Mouse (Mus musculus): ENCODE results near the gene Gm47189. TPM values are rescaled to one million over a fixed set of nuclear protein-coding genes. Genes with fewer than 3 reads are reported as not detected.

Gene Gm47189
- not detected for polyA plus RNA-seq (2017; shearing (Covaris generic))

DNA sequence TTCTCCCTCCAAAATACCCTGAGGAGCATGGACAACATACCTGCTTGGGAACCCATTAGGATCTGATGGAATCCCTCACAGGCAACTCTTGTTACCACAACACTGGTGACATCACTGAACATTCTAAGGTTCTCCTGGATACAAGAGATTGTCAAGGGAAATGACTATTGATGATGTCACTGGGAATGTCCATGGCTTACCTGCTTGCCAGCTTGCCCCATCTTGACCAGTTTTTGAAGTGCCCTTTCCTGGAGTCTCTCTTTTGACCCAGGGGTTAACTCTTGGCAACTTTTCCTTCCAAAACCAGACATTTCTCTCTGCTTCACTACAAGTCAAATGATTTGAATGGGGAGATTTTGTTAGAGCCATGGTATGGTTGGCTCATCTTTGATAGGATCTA is at the start of gene Gm47189:
TSS of gene Gm47189 (minus strand) at position 101 of the 400 bp plus-strand sequence.

DNA sequence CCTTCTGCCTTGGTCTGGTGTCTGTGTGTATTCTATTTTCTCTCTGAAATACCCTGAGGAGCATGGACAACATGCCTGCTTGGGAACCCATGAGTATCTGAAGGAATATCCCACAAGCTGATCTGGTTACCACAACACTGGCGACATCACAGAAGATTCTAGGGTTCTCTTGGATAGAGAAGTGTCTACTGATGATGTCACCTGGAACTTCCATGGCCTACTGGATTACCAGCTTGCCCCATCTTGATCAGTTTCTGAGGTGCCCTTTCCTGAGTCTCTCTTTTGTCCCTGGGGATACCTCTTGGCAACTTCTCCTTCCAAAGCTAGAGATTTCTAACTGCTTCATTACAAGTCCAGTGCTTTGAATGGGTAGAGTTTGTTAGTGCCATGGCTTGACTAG is 21.7 kb downstream of the Gm47189 start, which contains the start of gene Gm7929:
TSS of gene Gm7929 (minus strand) at position 101 of the 400 bp plus-strand sequence.

Other genes starting within 250 kb of the Gm47189 start
- not detected for gene Gm7970, start 216.9 kb downstream of the Gm47189 start, polyA plus RNA-seq (2017; shearing (Covaris generic))
- not detected for gene 1700049E17Rik2, start 199.2 kb downstream of the Gm47189 start, polyA plus RNA-seq (2017; shearing (Covaris generic))
- gene Gm3072, start 147.8 kb downstream of the Gm47189 start, polyA plus RNA-seq (2017; shearing (Covaris generic)), result not detected
- not detected for gene Gm3676, start 126.0 kb downstream of the Gm47189 start, polyA plus RNA-seq (2017; shearing (Covaris generic))
- gene Gm8068, start 70.6 kb downstream of the Gm47189 start, polyA plus RNA-seq (2017; shearing (Covaris generic)), result not detected
- gene Gm7929, start 21.8 kb downstream of the Gm47189 start, polyA plus RNA-seq (2017; shearing (Covaris generic)), result not detected
- gene Gm7980, start 134.8 kb upstream of the Gm47189 start, polyA plus RNA-seq (2017; shearing (Covaris generic)), result not detected
- not detected for gene 1700049E17Rik1, start 152.5 kb upstream of the Gm47189 start, polyA plus RNA-seq (2017; shearing (Covaris generic))
- not detected for gene 1700024B05Rik, start 171.6 kb upstream of the Gm47189 start, polyA plus RNA-seq (2017; shearing (Covaris generic))
- not detected for gene Gm6401, start 195.5 kb upstream of the Gm47189 start, polyA plus RNA-seq (2017; shearing (Covaris generic))
- not detected for gene Gm3543, start 210.9 kb upstream of the Gm47189 start, polyA plus RNA-seq (2017; shearing (Covaris generic))